In the genomic region with DNA sequence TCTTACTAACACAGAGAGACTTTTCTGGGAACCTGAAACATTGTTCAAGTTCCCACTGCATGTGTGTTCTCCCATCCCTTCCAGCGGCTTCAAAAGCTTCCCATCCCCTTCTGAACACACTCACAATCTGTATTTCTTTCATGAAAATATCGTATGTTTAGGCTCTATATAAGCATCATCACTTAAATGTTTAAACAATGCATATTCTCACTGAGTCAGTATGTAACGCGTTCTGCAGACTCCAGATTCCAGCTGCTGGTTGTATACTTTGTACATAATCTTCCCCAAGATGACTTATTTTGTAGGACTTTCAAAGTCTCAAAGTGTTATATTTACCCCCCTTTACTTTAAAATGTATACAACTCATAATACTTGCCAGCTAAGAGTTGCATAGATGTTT, we compare ENCODE assay signal across 29 mouse cellular contexts.
DNase-seq lines count a peak whose midpoint lies in the region; ATAC-seq and TF ChIP-seq lines count a peak whose summit lies in the region.
"Had no signal": no experiment of that assay in that cellular context is flagged by ENCODE, and none has a peak within 500 bp of the region (broad histone marks: within the 10 kb centered on the region; RNA-seq: fewer than 3 reads in every experiment).

No protein-coding gene starts in this region.

- no peak for ATAC-seq in intestine, embryonic 14.5 days (replicated peaks; ENCODE audit: low FRiP score, low TSS enrichment, low read depth)
- ATAC-seq in intestine, embryonic 16.5 days = no peak; the same call in 1 of the 2 replicates
- peak; percentile 68; the same call in 1 of the 2 replicates for ATAC-seq in lung, embryonic 14.5 days (ENCODE audit: insufficient read depth)
- ATAC-seq in lung, embryonic 16.5 days (ENCODE audit: low read depth) = peak; percentile 59; the same call in 1 of the 2 replicates
- no peak for ATAC-seq in stomach, embryonic 15.5 days (ENCODE audit: insufficient read depth, low FRiP score, low read depth)
- ATAC-seq: activated CD4-positive, CD25-positive, alpha-beta regulatory T cell, adult 4 months; CD4-positive, CD25-positive, alpha-beta regulatory T cell, adult 4 months; forebrain, embryonic 14.5 days; Patski had no signal

- H3K4me2 ChIP-seq in intestine, embryonic 14.5 days (ENCODE audit: low read length) = no peak overlapping the region
- H3K4me2 ChIP-seq in intestine, embryonic 16.5 days (ENCODE audit: low read depth, low read length) = no peak overlapping the region
- 0 out of 2 replicates have a peak overlapping the region, but pooled peaks have one; percentile 18 for H3K4me2 ChIP-seq in lung, embryonic 14.5 days
- no peak overlapping the region for H3K4me2 ChIP-seq in lung, embryonic 16.5 days (ENCODE audit: low read depth, low read length)
- no peak overlapping the region for H3K4me2 ChIP-seq in stomach, embryonic 15.5 days
- H3K4me2 ChIP-seq: embryonic facial prominence, embryonic 13.5 days; embryonic facial prominence, embryonic 15.5 days; forebrain, embryonic 12.5 days had no signal

- H3K36me3 ChIP-seq in intestine, embryonic 14.5 days (ENCODE audit: control insufficient read depth, insufficient read depth, low read length) = no peaks in the 10 kb centered on the region
- no peaks in the 10 kb centered on the region for H3K36me3 ChIP-seq in intestine, embryonic 16.5 days (ENCODE audit: control insufficient read depth, insufficient read depth, low read length)
- H3K36me3 ChIP-seq in lung, embryonic 14.5 days (ENCODE audit: insufficient read depth) = no peaks in the 10 kb centered on the region
- H3K36me3 ChIP-seq in lung, embryonic 16.5 days (ENCODE audit: control insufficient read depth, insufficient read depth, low read length) = no peaks in the 10 kb centered on the region
- H3K36me3 ChIP-seq in stomach, embryonic 15.5 days = no peaks in the 10 kb centered on the region
- H3K36me3 ChIP-seq: embryonic facial prominence, embryonic 13.5 days; embryonic facial prominence, embryonic 15.5 days; forebrain, embryonic 10.5 days; forebrain, embryonic 12.5 days; G1E had no signal

- H3K4me3 ChIP-seq in intestine, embryonic 14.5 days (ENCODE audit: low read depth, low read length) = no peak overlapping the region
- no peak overlapping the region for H3K4me3 ChIP-seq in intestine, embryonic 16.5 days (ENCODE audit: low read length)
- no peak overlapping the region for H3K4me3 ChIP-seq in lung, embryonic 14.5 days (ENCODE audit: low read depth, low read length)
- no peak overlapping the region for H3K4me3 ChIP-seq in lung, embryonic 16.5 days (ENCODE audit: low read length)
- no peak overlapping the region for H3K4me3 ChIP-seq in stomach, embryonic 15.5 days (replicated peaks)
- H3K4me3 ChIP-seq: embryonic facial prominence, embryonic 13.5 days; embryonic facial prominence, embryonic 15.5 days; erythroblast, embryonic 14.5 days; forebrain, embryonic 10.5 days; forebrain, embryonic 12.5 days had no signal

- H3K4me1 ChIP-seq in intestine, embryonic 14.5 days (replicated peaks; ENCODE audit: control insufficient read depth, insufficient read depth, low read length) = peaks cover 5% of the 10 kb centered on the region
- H3K4me1 ChIP-seq in intestine, embryonic 16.5 days (ENCODE audit: control insufficient read depth, insufficient read depth, low read length) = 0 out of 2 replicates have a peak, but pooled peaks cover 2% of the 10 kb centered on the region
- H3K4me1 ChIP-seq in lung, embryonic 14.5 days (ENCODE audit: insufficient read depth) = no peaks in the 10 kb centered on the region
- H3K4me1 ChIP-seq in lung, embryonic 16.5 days (replicated peaks; ENCODE audit: control insufficient read depth, insufficient read depth, low read length) = peaks cover 6% of the 10 kb centered on the region
- H3K4me1 ChIP-seq in stomach, embryonic 15.5 days = no peaks in the 10 kb centered on the region
- H3K4me1 ChIP-seq: embryonic facial prominence, embryonic 13.5 days; embryonic facial prominence, embryonic 15.5 days; forebrain, embryonic 12.5 days had no signal

- WGBS in intestine, embryonic 14.5 days = 36% methylated on average over 4 of the region's 4 CpGs
- WGBS in intestine, embryonic 16.5 days = 53% methylated on average over 4 of the region's 4 CpGs
- 45% methylated on average over 4 of the region's 4 CpGs for WGBS in lung, embryonic 14.5 days
- 44% methylated on average over 4 of the region's 4 CpGs for WGBS in lung, embryonic 16.5 days
- 56% methylated on average over 4 of the region's 4 CpGs for WGBS in stomach, embryonic 15.5 days

- DNase-seq in intestine, embryonic 14.5 days (ENCODE audit: low spot score) = no peak
- DNase-seq in lung, embryonic 14.5 days = peak; percentile 65
- no peak for DNase-seq in lung, postnatal 36 days
- DNase-seq in lung, postnatal 25 days (ENCODE audit: low spot score) = no peak
- DNase-seq: adrenal gland, adult 8-10 months; adrenal gland, postnatal 14 days; adrenal gland, postnatal 36 days; B cell, adult 2 months; cerebellum, adult 11 months; cerebellum, adult 18-20 months; cerebellum, adult 8-10 months; cerebellum, adult 9-11 months; cerebellum, postnatal 14 days; cerebellum, postnatal 36 days; embryo, embryonic 11 days had no signal

- no peak overlapping the region for H3K9ac ChIP-seq in intestine, embryonic 14.5 days (ENCODE audit: low read length)
- H3K9ac ChIP-seq in intestine, embryonic 16.5 days (ENCODE audit: low read depth, low read length) = no peak overlapping the region
- H3K9ac ChIP-seq in lung, embryonic 14.5 days = no peak overlapping the region
- no peak overlapping the region for H3K9ac ChIP-seq in lung, embryonic 16.5 days (ENCODE audit: low read length)
- no peak overlapping the region for H3K9ac ChIP-seq in stomach, embryonic 15.5 days
- H3K9ac ChIP-seq: embryonic facial prominence, embryonic 13.5 days; embryonic facial prominence, embryonic 15.5 days; forebrain, embryonic 12.5 days had no signal

- peak overlapping the region; percentile 12; the same call in 1 of the 2 replicates for H3K27ac ChIP-seq in intestine, embryonic 14.5 days (ENCODE audit: low read depth)
- no peak overlapping the region; the same call in 1 of the 2 replicates for H3K27ac ChIP-seq in intestine, embryonic 16.5 days (ENCODE audit: low read length)
- H3K27ac ChIP-seq in lung, embryonic 14.5 days (ENCODE audit: low read depth) = 0 out of 2 replicates have a peak overlapping the region, but pooled peaks have one; percentile 6
- no peak overlapping the region for H3K27ac ChIP-seq in lung, embryonic 16.5 days (ENCODE audit: low read length)
- H3K27ac ChIP-seq in stomach, embryonic 15.5 days = peak overlapping the region; percentile 11; the same call in 1 of the 2 replicates
- H3K27ac ChIP-seq: embryonic facial prominence, embryonic 13.5 days; embryonic facial prominence, embryonic 15.5 days; forebrain, embryonic 10.5 days; forebrain, embryonic 12.5 days had no signal

- no peak for TF ChIP-seq CTCF in lung, embryonic 14.5 days (IDR thresholded peaks at IDR 0.05; ENCODE audit: low read depth)

- H3K27me3 ChIP-seq in intestine, embryonic 14.5 days (replicated peaks; ENCODE audit: control insufficient read depth, insufficient read depth, low read length) = no peaks in the 10 kb centered on the region
- no peaks in the 10 kb centered on the region for H3K27me3 ChIP-seq in intestine, embryonic 16.5 days (replicated peaks; ENCODE audit: control insufficient read depth, insufficient read depth, low read length)
- no peaks in the 10 kb centered on the region for H3K27me3 ChIP-seq in lung, embryonic 14.5 days (ENCODE audit: insufficient read depth, low read length)
- H3K27me3 ChIP-seq in lung, embryonic 16.5 days (ENCODE audit: control insufficient read depth, insufficient read depth, low read depth, low read length) = no peaks in the 10 kb centered on the region
- no peaks in the 10 kb centered on the region for H3K27me3 ChIP-seq in stomach, embryonic 15.5 days (replicated peaks)
- H3K27me3 ChIP-seq: CH12.LX; embryonic facial prominence, embryonic 15.5 days; forebrain, embryonic 12.5 days had no signal

- no peaks in the 10 kb centered on the region for H3K9me3 ChIP-seq in intestine, embryonic 14.5 days (ENCODE audit: control insufficient read depth, low read length)
- no peaks in the 10 kb centered on the region for H3K9me3 ChIP-seq in intestine, embryonic 16.5 days (ENCODE audit: control insufficient read depth, low read length)
- no peaks in the 10 kb centered on the region for H3K9me3 ChIP-seq in lung, embryonic 14.5 days (ENCODE audit: low read depth, low read length)
- H3K9me3 ChIP-seq in lung, embryonic 16.5 days (ENCODE audit: control insufficient read depth, low read length) = no peaks in the 10 kb centered on the region
- H3K9me3 ChIP-seq in stomach, embryonic 15.5 days = no peaks in the 10 kb centered on the region
- H3K9me3 ChIP-seq: embryonic facial prominence, embryonic 13.5 days; embryonic facial prominence, embryonic 15.5 days; forebrain, embryonic 10.5 days; forebrain, embryonic 12.5 days had no signal

Comparison
In these comparisons a context has a peak if more than half of its experiments do, and no peak if none do; other contexts are left out.
1. H3K27ac ChIP-seq: peak in intestine, embryonic 14.5 days (single experiment), lung, embryonic 14.5 days (single experiment) and stomach, embryonic 15.5 days (single experiment); none in intestine, embryonic 16.5 days (single experiment) and lung, embryonic 16.5 days (single experiment).
2. ATAC-seq: peak in lung, embryonic 14.5 days (single experiment) and lung, embryonic 16.5 days (single experiment); none in intestine, embryonic 14.5 days (single experiment), intestine, embryonic 16.5 days (single experiment) and stomach, embryonic 15.5 days (single experiment).